Comparison of ENCODE assay signal across 18 mouse cellular contexts in the genomic region with DNA sequence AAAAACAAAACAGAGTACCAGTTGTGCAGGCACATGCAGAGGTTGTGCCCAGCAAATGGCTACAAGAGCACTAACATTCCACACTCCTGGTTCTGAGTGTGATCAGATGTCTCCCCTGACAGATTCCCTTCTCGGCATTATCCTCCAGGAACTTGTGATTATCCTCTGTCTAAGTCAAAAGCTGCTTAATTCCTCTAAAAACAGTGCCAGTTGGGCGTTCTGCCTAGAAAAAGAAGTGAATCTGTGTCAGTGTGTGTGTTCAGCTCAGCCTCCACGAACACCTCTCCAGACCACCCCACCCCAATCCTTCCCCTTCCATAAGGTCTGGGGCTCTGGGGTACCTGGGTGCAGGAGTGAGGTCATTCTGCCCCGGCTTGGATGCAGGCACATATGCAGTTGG. TPM values are rescaled to one million over a fixed set of nuclear protein-coding genes. Genes with fewer than 3 reads are reported as not detected.
A peak's percentile ranks its signal among the peaks of the same experiment; 100 is the strongest.
DNase-seq lines count a peak whose midpoint lies in the region; ATAC-seq lines count a peak whose summit lies in the region.
"Had no signal": no experiment of that assay in that cellular context is flagged by ENCODE, and none has a peak within 500 bp of the region (broad histone marks: within the 10 kb centered on the region; RNA-seq: fewer than 3 reads in every experiment).

No protein-coding gene starts in this region.

- no peaks in the 10 kb centered on the region for H3K9me3 ChIP-seq in lung, embryonic 16.5 days (ENCODE audit: control insufficient read depth, low read length)
- H3K9me3 ChIP-seq in midbrain, embryonic 16.5 days (replicated peaks; ENCODE audit: control insufficient read depth, low read length, poor library complexity, severe bottlenecking), result no peaks in the 10 kb centered on the region
- H3K9me3 ChIP-seq: embryonic facial prominence, embryonic 12.5 days; forebrain, embryonic 13.5 days; forebrain, embryonic 15.5 days had no signal

- no peak overlapping the region for H3K4me3 ChIP-seq in lung, embryonic 16.5 days (ENCODE audit: low read length)
- no peak overlapping the region for H3K4me3 ChIP-seq in midbrain, embryonic 16.5 days (ENCODE audit: low read depth, low read length)
- H3K4me3 ChIP-seq: embryonic facial prominence, embryonic 10.5 days; embryonic facial prominence, embryonic 12.5 days; forebrain, embryonic 13.5 days; forebrain, embryonic 15.5 days had no signal

- H3K27ac ChIP-seq in lung, embryonic 16.5 days (ENCODE audit: low read length), result peak overlapping the region; percentile 37; the same call in 1 of the 2 replicates
- H3K27ac ChIP-seq in midbrain, embryonic 16.5 days (ENCODE audit: low read length), result no peak overlapping the region
- H3K27ac ChIP-seq: embryonic facial prominence, embryonic 10.5 days; embryonic facial prominence, embryonic 12.5 days; forebrain, embryonic 13.5 days; forebrain, embryonic 15.5 days had no signal

- H3K36me3 ChIP-seq in lung, embryonic 16.5 days (ENCODE audit: control insufficient read depth, insufficient read depth, low read length), result no peaks in the 10 kb centered on the region
- no peaks in the 10 kb centered on the region for H3K36me3 ChIP-seq in midbrain, embryonic 16.5 days (ENCODE audit: control insufficient read depth, insufficient read depth, low read length)
- H3K36me3 ChIP-seq: embryonic facial prominence, embryonic 10.5 days; embryonic facial prominence, embryonic 12.5 days; forebrain, embryonic 15.5 days had no signal

- ATAC-seq in lung, embryonic 16.5 days (ENCODE audit: low read depth), result no peak
- no peak for ATAC-seq in midbrain, embryonic 16.5 days
- ATAC-seq: forebrain, embryonic 13.5 days; forebrain, embryonic 15.5 days; forebrain, postnatal 0 days had no signal

- H3K27me3 ChIP-seq in lung, embryonic 16.5 days (ENCODE audit: control insufficient read depth, insufficient read depth, low read depth, low read length), result no peaks in the 10 kb centered on the region
- H3K27me3 ChIP-seq in midbrain, embryonic 16.5 days (ENCODE audit: control insufficient read depth, insufficient read depth, low read depth, low read length), result no peaks in the 10 kb centered on the region
- H3K27me3 ChIP-seq: forebrain, embryonic 15.5 days had no signal

- 41% methylated on average over 4 of the region's 4 CpGs for WGBS in lung, embryonic 16.5 days
- 67% methylated on average over 4 of the region's 4 CpGs for WGBS in midbrain, embryonic 16.5 days

- no peak overlapping the region for H3K4me2 ChIP-seq in lung, embryonic 16.5 days (ENCODE audit: low read depth, low read length)
- no peak overlapping the region for H3K4me2 ChIP-seq in midbrain, embryonic 16.5 days (ENCODE audit: low read length)
- H3K4me2 ChIP-seq: embryonic facial prominence, embryonic 12.5 days; forebrain, embryonic 13.5 days; forebrain, embryonic 15.5 days had no signal

- DNase-seq in lung, postnatal 36 days, result no peak
- DNase-seq in lung, postnatal 10 days, result peak; percentile 71
- no peak for DNase-seq in lung, adult 18-20 months
- DNase-seq: adrenal gland, adult 8-10 months; adrenal gland, postnatal 14 days; adrenal gland, postnatal 36 days; cerebellum, adult 11-12 months; cerebellum, adult 2 months; cerebellum, adult 9-10 months; cerebellum, postnatal 10 days; cerebellum, postnatal 25 days; forebrain, postnatal 0 days had no signal

- H3K9ac ChIP-seq in lung, embryonic 16.5 days (ENCODE audit: low read length), result no peak overlapping the region
- no peak overlapping the region for H3K9ac ChIP-seq in midbrain, embryonic 16.5 days (ENCODE audit: low read depth, low read length)
- H3K9ac ChIP-seq: embryonic facial prominence, embryonic 12.5 days; forebrain, embryonic 13.5 days; forebrain, embryonic 15.5 days; forebrain, postnatal 0 days had no signal

- H3K4me1 ChIP-seq in lung, embryonic 16.5 days (replicated peaks; ENCODE audit: control insufficient read depth, insufficient read depth, low read length), result peaks cover 39% of the 10 kb centered on the region
- H3K4me1 ChIP-seq in midbrain, embryonic 16.5 days (ENCODE audit: control insufficient read depth, insufficient read depth, low read length), result no peaks in the 10 kb centered on the region
- H3K4me1 ChIP-seq: forebrain, embryonic 13.5 days had no signal

RNA-seq across cellular contexts. Expression of a gene that starts 52.0 kb away (rescaled TPM):
- 24.6 and 25.1 TPM in 2 replicates for polyA plus RNA-seq in lung, embryonic 16.5 days (2015; fragmentation: Nextera tagmentation; extraction: Ambion mirVana)
- polyA plus RNA-seq in midbrain, embryonic 16.5 days (2015; fragmentation: Nextera tagmentation; extraction: Ambion mirVana), result 0.39 and 0.57 TPM in 2 replicates

Comparison
In these comparisons a context has a peak if more than half of its experiments do, and no peak if none do; other contexts are left out.
1. RNA of a gene that starts 52.0 kb away (polyA plus RNA-seq): 24.6 to 25.1 TPM in lung, embryonic 16.5 days; 0.39 to 0.57 TPM in midbrain, embryonic 16.5 days; every median in the first group is over 10 times any median in the second.